Mouse (Mus musculus): ENCODE results near the gene Ppp1r27. TPM values are rescaled to one million over a fixed set of nuclear protein-coding genes. Genes with fewer than 3 reads are reported as not detected.
"Not testable (repeated sequence)": the region's sequence is repeated elsewhere in the genome, so short reads cannot be mapped to it uniquely, and the experiment has no call there.

Ppp1r27 gene
- polyA plus RNA-seq, 1 experiment: 0.12 TPM

DNA sequence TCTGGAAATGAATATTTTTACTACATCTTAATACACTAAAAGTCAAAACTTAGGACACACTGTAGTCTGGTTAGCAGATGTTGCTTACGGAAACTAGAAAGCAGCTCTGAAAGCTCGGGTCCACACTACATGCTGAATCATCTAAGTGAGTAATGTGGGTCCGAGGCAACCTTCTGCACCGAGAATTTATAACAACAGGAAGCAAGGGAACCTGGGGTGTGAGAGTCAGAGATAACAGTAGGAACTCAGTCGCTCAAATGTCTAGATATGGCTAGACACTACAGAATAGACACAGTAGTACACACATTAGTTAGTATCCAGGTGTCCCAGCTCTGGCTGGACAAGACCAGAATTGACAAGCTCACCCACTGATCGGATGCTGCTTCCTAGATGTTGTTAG, 37.6 kb upstream of the Ppp1r27 start:
- Histone ChIP-seq H3K27me3 (ENCODE audit: control insufficient read depth, insufficient read depth, insufficient read length) (no peaks in the 10 kb centered on the region), H3K4me3 (ENCODE audit: insufficient read depth, poor library complexity, severe bottlenecking) (no peak overlapping the region), H3K79me3 (ENCODE audit: low read depth) (peaks cover 31% of the 10 kb centered on the region), H3ac (ENCODE audit: control insufficient read depth, insufficient read length, low read depth) (no peak overlapping the region), H3K36me3 (ENCODE audit: control insufficient read depth, insufficient read depth) (peaks cover 98% of the 10 kb centered on the region), H3K79me2 (ENCODE audit: control insufficient read depth, insufficient read depth) (peaks cover 52% of the 10 kb centered on the region)
- TF ChIP-seq MYOG (IDR thresholded peaks at IDR 0.05; ENCODE audit: control insufficient read depth, extremely low read depth, insufficient read length): no peak
- no peak for TF ChIP-seq USF1 (IDR thresholded peaks at IDR 0.05; ENCODE audit: low read depth)
- TF ChIP-seq MYOD1 (IDR thresholded peaks at IDR 0.05; ENCODE audit: control insufficient read depth, insufficient read length, low read depth): no peak
- TF ChIP-seq FOSL1 (IDR thresholded peaks at IDR 0.05; ENCODE audit: insufficient read depth, low read length, poor library complexity, severe bottlenecking): no peak
- TF ChIP-seq CTCF (IDR thresholded peaks at IDR 0.05; ENCODE audit: control insufficient read depth, insufficient read depth, insufficient read length): no peak
- TF ChIP-seq CEBPB (IDR thresholded peaks at IDR 0.05; ENCODE audit: low read depth): no peak
- TF ChIP-seq MAX (IDR thresholded peaks at IDR 0.05): no peak

DNA sequence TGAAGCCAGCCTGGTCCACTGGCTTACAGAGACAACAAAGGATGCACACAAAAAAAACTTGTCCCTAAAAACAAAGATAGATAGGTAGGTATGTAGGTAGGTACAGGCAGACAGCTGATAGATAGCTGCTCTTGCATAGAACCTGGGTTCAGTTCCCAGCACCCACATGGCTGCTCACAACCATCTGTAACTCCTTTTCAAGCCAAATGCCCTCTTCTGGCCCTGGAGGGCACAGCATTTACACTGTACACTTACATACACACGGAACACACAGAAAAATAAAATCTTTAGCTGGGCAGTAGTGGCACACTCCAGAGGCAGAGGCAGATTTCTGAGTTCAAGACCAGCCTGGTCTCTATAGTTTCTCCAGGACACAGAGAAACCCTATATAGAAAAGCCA, 33.0 kb upstream of the Ppp1r27 start:
- Histone ChIP-seq H3K27me3 (ENCODE audit: control insufficient read depth, insufficient read depth, insufficient read length) (no peaks in the 10 kb centered on the region), H3K79me2 (ENCODE audit: control insufficient read depth, insufficient read depth) (peaks cover 38% of the 10 kb centered on the region), H3ac (ENCODE audit: control insufficient read depth, insufficient read length, low read depth) (no peak overlapping the region), H3K4me3 (ENCODE audit: insufficient read depth, poor library complexity, severe bottlenecking) (no peak overlapping the region), H3K79me3 (ENCODE audit: low read depth) (peaks cover 22% of the 10 kb centered on the region), H3K36me3 (ENCODE audit: control insufficient read depth, insufficient read depth) (peaks cover 73% of the 10 kb centered on the region)
- TF ChIP-seq USF1 (IDR thresholded peaks at IDR 0.05; ENCODE audit: low read depth): no peak

DNA sequence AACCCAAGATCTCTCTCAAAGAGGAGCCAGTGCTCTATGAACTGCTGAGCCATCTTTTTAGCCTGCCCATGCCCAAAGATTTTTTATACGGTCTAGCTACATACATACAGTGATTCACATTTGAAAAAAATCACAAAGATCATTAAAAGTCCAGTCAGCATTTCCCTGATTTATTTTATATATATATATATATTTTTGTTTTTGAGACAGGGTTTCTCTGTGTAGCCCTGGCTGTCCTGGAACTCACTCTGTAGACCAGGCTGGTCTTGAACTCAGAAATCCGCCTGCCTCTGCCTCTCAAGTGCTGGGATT, 32.0 kb upstream of the Ppp1r27 start:
- peaks cover 40% of the 10 kb centered on the region for H3K79me2 ChIP-seq (ENCODE audit: control insufficient read depth, insufficient read depth)
- H3K4me3 ChIP-seq (ENCODE audit: insufficient read depth, poor library complexity, severe bottlenecking); H3K27me3 ChIP-seq (ENCODE audit: control insufficient read depth, insufficient read depth, insufficient read length); H3ac ChIP-seq (ENCODE audit: control insufficient read depth, insufficient read length, low read depth): not testable (repeated sequence)
- H3K36me3 ChIP-seq (ENCODE audit: control insufficient read depth, insufficient read depth): peaks cover 73% of the 10 kb centered on the region
- H3K79me3 ChIP-seq (ENCODE audit: low read depth): peaks cover 24% of the 10 kb centered on the region

DNA sequence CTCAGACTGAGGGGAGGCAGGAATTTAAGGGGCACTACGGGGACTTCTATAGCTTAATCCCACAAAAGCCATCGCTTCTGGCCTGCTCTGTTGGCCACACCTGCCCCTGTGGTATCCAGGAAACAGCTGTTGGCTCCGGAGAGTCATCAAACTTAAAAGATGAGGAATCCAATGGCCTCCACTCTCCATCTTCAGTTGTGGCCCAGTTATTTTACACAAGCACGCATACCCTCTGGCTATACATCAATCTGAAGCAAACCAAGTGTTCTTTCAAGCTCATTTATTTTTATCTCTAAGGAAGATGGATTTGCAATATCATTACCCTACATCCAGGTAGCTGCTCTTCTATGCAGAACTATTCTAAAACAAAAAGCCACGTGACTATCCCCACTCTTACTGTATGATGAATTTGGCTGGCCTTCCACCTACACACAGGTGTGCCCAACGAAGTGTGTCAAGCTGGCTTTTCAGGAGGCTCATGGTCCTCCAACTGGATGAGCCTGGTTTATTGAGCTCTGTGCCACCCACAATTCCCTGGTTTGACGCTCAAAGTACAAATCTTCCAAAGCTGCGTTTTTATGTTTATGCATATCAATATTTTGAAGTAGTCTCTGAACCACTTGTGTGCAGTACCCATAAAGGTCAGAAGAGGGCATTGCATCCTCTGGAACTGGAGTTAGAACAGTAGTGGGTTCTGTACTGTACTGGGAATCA, 31.5 kb upstream of the Ppp1r27 start:
- Histone ChIP-seq H3K27me3 (ENCODE audit: control insufficient read depth, insufficient read depth, insufficient read length) (no peaks in the 10 kb centered on the region), H3K79me3 (ENCODE audit: low read depth) (peaks cover 24% of the 10 kb centered on the region), H3K79me2 (ENCODE audit: control insufficient read depth, insufficient read depth) (peaks cover 45% of the 10 kb centered on the region), H3K4me3 (ENCODE audit: insufficient read depth, poor library complexity, severe bottlenecking) (no peak overlapping the region), H3K36me3 (ENCODE audit: control insufficient read depth, insufficient read depth) (peaks cover 73% of the 10 kb centered on the region), H3ac (ENCODE audit: control insufficient read depth, insufficient read length, low read depth) (no peak overlapping the region)
- TF ChIP-seq MYOD1 (IDR thresholded peaks at IDR 0.05; ENCODE audit: control insufficient read depth, insufficient read length, low read depth) (no peak), MAX (IDR thresholded peaks at IDR 0.05) (no peak), CTCF (IDR thresholded peaks at IDR 0.05; ENCODE audit: control insufficient read depth, insufficient read depth, insufficient read length) (no peak), FOSL1 (IDR thresholded peaks at IDR 0.05; ENCODE audit: insufficient read depth, low read length, poor library complexity, severe bottlenecking) (no peak), MYOG (IDR thresholded peaks at IDR 0.05; ENCODE audit: control insufficient read depth, extremely low read depth, insufficient read length) (no peak), CEBPB (IDR thresholded peaks at IDR 0.05; ENCODE audit: low read depth) (no peak)

- peaks cover 24% of the 10 kb centered on the region for H3K79me3 ChIP-seq (ENCODE audit: low read depth)
- peak within 1 kb of the TSS; percentile 69 for H3ac ChIP-seq (ENCODE audit: control insufficient read depth, insufficient read length, low read depth)
- H3K4me3 ChIP-seq (ENCODE audit: insufficient read depth, poor library complexity, severe bottlenecking): peak within 1 kb of the TSS; percentile 97
- H3K36me3 ChIP-seq (ENCODE audit: control insufficient read depth, insufficient read depth): peaks cover 73% of the 10 kb centered on the region
- TF ChIP-seq CTCF (IDR thresholded peaks at IDR 0.05; ENCODE audit: control insufficient read depth, insufficient read depth, insufficient read length): peak; percentile 14
- no peak for TF ChIP-seq FOSL1 (IDR thresholded peaks at IDR 0.05; ENCODE audit: insufficient read depth, low read length, poor library complexity, severe bottlenecking)
- no peak for TF ChIP-seq MYOG (IDR thresholded peaks at IDR 0.05; ENCODE audit: control insufficient read depth, extremely low read depth, insufficient read length)
- no peak for TF ChIP-seq MYOD1 (IDR thresholded peaks at IDR 0.05; ENCODE audit: control insufficient read depth, insufficient read length, low read depth)
- no peak for TF ChIP-seq CEBPB (IDR thresholded peaks at IDR 0.05; ENCODE audit: low read depth)
- TF ChIP-seq MAX (IDR thresholded peaks at IDR 0.05): peak; percentile 99
- no peaks in the 10 kb centered on the region for H3K27me3 ChIP-seq (ENCODE audit: control insufficient read depth, insufficient read depth, insufficient read length)
- peaks cover 45% of the 10 kb centered on the region for H3K79me2 ChIP-seq (ENCODE audit: control insufficient read depth, insufficient read depth)
These were observed 30.7 kb upstream of the Ppp1r27 start, which contains the start of gene Arhgdia for GRCm38 (mm10) chr11:120581490-120582267. Arhgdia (minus strand) TSS chr11:120581624.

DNA sequence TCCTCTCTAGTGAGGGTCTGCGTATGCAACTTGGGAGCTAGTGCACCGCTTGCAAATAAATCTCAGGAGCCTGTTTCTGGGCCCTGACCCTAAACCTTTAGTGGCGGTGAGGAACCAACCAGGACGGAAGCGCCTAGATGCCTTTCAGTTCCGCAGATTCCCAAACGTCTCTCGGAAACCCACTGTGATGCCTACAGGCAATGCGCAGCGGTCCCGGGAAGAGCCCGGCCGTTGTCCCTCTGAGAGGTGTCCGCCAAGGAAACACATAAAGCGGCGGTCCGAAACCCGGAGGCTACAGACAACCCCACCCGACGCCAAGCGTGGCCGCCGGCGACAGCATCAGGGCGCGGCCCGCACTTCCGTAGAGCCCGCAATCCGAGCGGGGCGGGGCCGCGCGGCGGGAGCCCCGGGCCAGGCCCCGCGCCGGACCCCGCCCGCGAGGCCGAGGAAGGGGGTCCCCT, 30.0 kb upstream of the Ppp1r27 start:
- H3K4me3 ChIP-seq (ENCODE audit: insufficient read depth, poor library complexity, severe bottlenecking): peak overlapping the region; percentile 97
- peaks cover 72% of the 10 kb centered on the region for H3K36me3 ChIP-seq (ENCODE audit: control insufficient read depth, insufficient read depth)
- H3K79me2 ChIP-seq (ENCODE audit: control insufficient read depth, insufficient read depth): peaks cover 45% of the 10 kb centered on the region
- H3K27me3 ChIP-seq (ENCODE audit: control insufficient read depth, insufficient read depth, insufficient read length): no peaks in the 10 kb centered on the region
- H3ac ChIP-seq (ENCODE audit: control insufficient read depth, insufficient read length, low read depth): peak overlapping the region; percentile 69
- peaks cover 24% of the 10 kb centered on the region for H3K79me3 ChIP-seq (ENCODE audit: low read depth)
- TF ChIP-seq USF1 (IDR thresholded peaks at IDR 0.05; ENCODE audit: low read depth): no peak
- no peak for TF ChIP-seq MYOD1 (IDR thresholded peaks at IDR 0.05; ENCODE audit: control insufficient read depth, insufficient read length, low read depth)
- no peak for TF ChIP-seq MYOG (IDR thresholded peaks at IDR 0.05; ENCODE audit: control insufficient read depth, extremely low read depth, insufficient read length)
- no peak for TF ChIP-seq FOSL1 (IDR thresholded peaks at IDR 0.05; ENCODE audit: insufficient read depth, low read length, poor library complexity, severe bottlenecking)
- no peak for TF ChIP-seq CEBPB (IDR thresholded peaks at IDR 0.05; ENCODE audit: low read depth)
- no peak for TF ChIP-seq CTCF (IDR thresholded peaks at IDR 0.05; ENCODE audit: control insufficient read depth, insufficient read depth, insufficient read length)
- no peak for TF ChIP-seq MAX (IDR thresholded peaks at IDR 0.05)

Data from C2C12 (cell line).